Mouse (Mus musculus) neutrophil, adult 65 days (primary cell): ENCODE data around the gene Tex264. TPM values are rescaled to one million over a fixed set of nuclear protein-coding genes. Genes with fewer than 3 reads are reported as not detected.

ENCODE experiments used
- total RNA-seq: library from RNA; stranded (reverse); gene quantifications from 2 replicates; pipeline ENCODE4 v1.2.4, GENCODE M21; 2023

Gene Tex264
- total RNA-seq: 8.1 and 9.6 TPM in 2 replicates

DNA sequence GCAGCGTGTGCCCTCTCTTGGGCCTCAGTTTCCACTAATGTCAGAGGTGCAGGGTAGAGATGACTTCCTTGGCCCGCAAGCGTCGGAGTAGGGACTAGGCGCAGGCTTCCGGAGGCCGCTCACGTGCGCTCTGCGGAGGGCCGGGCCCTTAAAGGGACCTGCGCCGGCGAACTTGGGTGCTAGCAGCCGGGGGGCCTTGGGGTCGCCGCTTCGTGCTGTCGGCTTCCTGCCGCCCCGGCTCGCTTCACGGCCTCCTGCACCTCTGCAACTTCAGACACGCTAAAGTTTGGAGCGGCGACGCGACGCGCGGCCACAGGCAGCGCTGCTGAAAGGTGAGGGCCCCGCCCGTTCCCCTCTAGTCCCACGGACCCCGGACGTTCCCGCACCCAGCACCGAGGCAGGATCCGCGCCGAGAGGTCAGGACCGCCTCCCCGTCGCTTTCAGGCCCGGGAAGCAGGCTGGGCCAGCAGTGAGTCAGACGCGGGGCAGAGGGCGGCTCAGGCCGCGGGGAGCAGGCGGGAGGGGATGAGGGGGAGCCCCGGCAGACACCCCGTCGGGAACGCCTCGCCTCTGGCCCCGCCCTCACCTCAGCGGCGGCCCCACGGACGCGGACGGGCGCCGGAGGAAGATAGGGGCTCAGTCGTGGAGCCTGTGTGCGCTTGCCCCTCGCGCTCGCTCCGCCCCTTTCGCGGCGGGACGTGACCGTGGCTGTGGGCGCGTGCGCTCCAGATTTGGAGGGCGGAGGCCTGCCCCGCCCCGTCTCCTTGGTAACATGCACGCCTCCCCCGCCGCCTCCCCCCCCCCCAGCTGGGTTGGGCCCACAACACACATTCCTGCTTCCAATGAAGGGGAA is at the start of gene Tex264:
Tex264 (minus strand) TSS at position 679 of the 853 bp plus-strand sequence.

GRCm38 (mm10) chr9:106655884-106656720 is 29.6 kb downstream of the Tex264 start, which contains the start of gene Grm2:
Gene Grm2, minus strand, starts transcription at chr9:106656082.

GRCm38 (mm10) chr9:106626282-106626681 is 59.4 kb downstream of the Tex264 start, which contains the start of gene Iqcf6:
Gene Iqcf6, plus strand, starts transcription at chr9:106626582.

Other genes starting within 250 kb of the Tex264 start
- 3.3 and 4.2 TPM in 2 replicates for gene Acy1, start 247.6 kb downstream of the Tex264 start, total RNA-seq
- gene Abhd14b, start 238.5 kb downstream of the Tex264 start, total RNA-seq: 0.64 and 1.4 TPM in 2 replicates
- gene Abhd14a, start 238.2 kb downstream of the Tex264 start, total RNA-seq: 0.44 and 2.3 TPM in 2 replicates
- 1.1 and 3.5 TPM in 2 replicates for gene Pcbp4, start 232.6 kb downstream of the Tex264 start, total RNA-seq
- not detected in 2 replicates for gene Gpr62, start 220.0 kb downstream of the Tex264 start, total RNA-seq
- 8.6 and 15.7 TPM in 2 replicates for gene Rrp9, start 210.0 kb downstream of the Tex264 start, total RNA-seq
- 15.4 and 16.6 TPM in 2 replicates for gene Parp3, start 209.0 kb downstream of the Tex264 start, total RNA-seq
- gene Iqcf1, start 186.0 kb downstream of the Tex264 start, total RNA-seq: not detected in 2 replicates
- not detected in 2 replicates for gene Iqcf5, start 171.4 kb downstream of the Tex264 start, total RNA-seq
- gene Iqcf3, start 124.3 kb downstream of the Tex264 start, total RNA-seq: not detected in 2 replicates
- gene Iqcf4, start 114.9 kb downstream of the Tex264 start, total RNA-seq: not detected in 2 replicates
- not detected in 2 replicates for gene Iqcf6, start 59.3 kb downstream of the Tex264 start, total RNA-seq
- gene Grm2, start 29.8 kb downstream of the Tex264 start, total RNA-seq: not detected in 2 replicates
- gene Rad54l2, start 103.3 kb upstream of the Tex264 start, total RNA-seq: 12.5 and 16.2 TPM in 2 replicates
- gene Dcaf1, start 135.9 kb upstream of the Tex264 start, total RNA-seq: 9.2 TPM in 2 replicates
- gene Rbm15b, start 201.5 kb upstream of the Tex264 start, total RNA-seq: 15.4 and 24.8 TPM in 2 replicates
- 82.5 and 89.9 TPM in 2 replicates for gene Manf, start 206.1 kb upstream of the Tex264 start, total RNA-seq